Mouse (Mus musculus): Measurements from ENCODE around the gene Olfr32.

GRCm38 (mm10) chr2:90152991-90153390 is 10.9 kb upstream of the Olfr32 start, which contains the start of gene Olfr1270:
- TF ChIP-seq CTCF (IDR thresholded peaks at IDR 0.05; ENCODE audit: borderline replicate concordance, control insufficient read depth, extremely low read depth, insufficient read depth, low read length, poor library complexity) (no peak), POLR2A (IDR thresholded peaks at IDR 0.05; ENCODE audit: control insufficient read depth, extremely low read depth, insufficient read depth, low read length, poor library complexity) (no peak)

All from thymus, adult 2 months (tissue).